Mouse (Mus musculus) fibroblast of lung, adult 2 months (primary cell): ENCODE data around the gene Zc3h12a.
A peak's percentile ranks its signal among the peaks of the same experiment; 100 is the strongest.

Experiments used
- DNase-seq: peaks from one replicate; pipeline ENCODE4 v3.0.0-alpha.2; 2011; ENCODE audit warnings: low read depth

Zc3h12a gene

DNA sequence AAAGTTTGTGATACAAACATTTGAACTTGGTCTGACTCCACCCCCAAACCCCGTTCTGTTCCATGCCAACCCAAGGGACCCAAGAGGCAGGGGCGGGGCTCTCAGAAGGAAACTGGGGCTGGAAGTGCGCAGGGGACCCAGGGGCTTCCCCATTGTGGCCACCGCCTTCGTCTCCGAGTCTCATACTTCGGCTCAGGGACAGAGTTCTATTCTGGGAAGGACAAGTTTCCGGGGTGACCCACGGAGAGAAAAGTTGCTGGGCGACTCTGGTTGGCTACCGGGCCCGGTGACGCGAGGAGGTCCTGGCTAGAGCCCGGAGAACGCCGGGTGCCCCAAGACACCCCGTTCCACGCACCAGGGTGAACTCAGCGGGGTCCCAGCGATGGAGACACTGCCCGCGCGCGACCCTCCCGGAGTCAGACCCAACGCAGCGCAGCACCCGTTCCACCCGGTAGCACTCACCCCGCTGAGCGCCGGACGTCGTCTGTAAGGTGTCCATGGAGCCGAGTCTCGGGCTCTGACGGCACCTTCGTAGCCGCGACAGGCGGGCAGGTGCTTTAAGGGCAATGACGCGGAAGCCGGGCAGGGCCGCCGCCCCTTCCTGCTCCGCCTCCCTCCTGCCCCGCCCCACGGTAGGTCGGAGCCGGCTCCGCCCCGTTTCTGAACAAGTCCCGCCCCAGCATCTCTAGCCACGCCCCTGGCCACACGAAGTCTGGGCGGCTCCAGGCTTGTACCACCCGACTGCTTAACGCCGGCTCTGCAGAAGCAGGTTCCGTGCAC, at the start of gene Zc3h12a:
Gene Zc3h12a (minus strand): TSS at position 536 of the 780 bp plus-strand sequence.
- DNase-seq, result peak; percentile 70

DNA sequence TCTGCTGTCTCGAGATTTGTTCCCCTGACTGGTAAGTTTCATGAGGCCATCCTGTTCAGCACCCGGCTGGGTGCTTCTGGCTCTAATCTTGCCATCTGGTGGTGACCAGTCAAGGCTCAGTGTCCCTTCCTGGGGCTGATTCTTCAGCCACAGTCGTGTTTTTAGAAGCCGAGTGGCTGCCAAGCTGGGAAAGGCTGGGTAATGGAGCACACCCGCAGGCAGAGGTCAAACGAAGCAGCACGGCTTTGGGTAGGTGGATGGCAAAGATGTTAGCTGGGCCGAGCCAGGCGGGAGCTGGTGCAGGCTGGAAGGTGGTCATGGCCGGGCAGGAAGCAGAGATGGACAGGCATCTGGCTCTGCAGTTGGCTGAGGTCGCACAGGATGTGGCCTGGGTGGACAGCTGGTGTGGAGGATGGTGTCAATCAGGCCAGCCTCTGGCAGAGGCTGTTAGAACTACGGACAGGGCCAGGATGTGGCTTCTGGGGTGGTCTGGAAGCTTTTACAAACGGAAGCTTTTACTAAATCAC, 49.1 kb upstream of the Zc3h12a start:
- no peak for DNase-seq

DNA sequence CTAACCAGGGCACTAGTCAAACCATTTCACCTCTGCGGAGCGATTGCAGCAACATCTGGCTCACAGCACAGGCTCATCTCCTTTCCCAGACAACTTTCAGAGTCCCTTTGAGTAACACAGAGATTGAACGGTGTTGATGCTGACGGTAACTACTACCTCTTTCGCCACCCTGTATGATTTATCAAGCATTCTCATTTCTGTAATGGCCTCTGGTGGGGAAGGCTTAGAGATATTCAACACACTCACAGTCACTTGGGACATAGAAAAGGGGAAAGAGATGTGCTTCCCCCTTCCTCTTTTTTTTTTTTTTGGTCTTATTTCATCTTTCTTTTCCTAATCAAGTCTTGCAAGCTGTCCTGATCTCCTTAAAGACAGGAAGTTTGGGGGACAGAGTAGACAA, 48.5 kb upstream of the Zc3h12a start:
- no peak for DNase-seq

DNA sequence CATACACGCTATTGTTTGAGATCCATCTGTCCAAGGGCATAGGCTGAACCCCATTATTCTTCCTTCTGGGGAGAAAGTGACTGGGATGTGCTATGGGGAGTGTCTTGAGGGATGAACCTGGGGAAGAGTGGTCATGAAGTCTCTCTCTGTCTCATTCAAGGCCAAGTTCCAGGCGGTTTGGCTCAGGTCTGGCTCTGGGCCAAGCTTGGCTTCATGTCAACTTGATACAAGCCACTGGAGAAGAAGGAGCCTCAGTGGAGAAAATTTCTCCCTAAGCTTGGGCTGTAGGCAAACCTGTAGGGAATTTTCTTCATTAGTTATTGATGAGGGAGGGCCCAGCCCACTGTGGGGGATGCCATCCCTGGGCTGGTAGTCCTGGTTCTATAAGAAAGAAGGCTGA, 48.0 kb upstream of the Zc3h12a start:
- DNase-seq, result no peak

DNA sequence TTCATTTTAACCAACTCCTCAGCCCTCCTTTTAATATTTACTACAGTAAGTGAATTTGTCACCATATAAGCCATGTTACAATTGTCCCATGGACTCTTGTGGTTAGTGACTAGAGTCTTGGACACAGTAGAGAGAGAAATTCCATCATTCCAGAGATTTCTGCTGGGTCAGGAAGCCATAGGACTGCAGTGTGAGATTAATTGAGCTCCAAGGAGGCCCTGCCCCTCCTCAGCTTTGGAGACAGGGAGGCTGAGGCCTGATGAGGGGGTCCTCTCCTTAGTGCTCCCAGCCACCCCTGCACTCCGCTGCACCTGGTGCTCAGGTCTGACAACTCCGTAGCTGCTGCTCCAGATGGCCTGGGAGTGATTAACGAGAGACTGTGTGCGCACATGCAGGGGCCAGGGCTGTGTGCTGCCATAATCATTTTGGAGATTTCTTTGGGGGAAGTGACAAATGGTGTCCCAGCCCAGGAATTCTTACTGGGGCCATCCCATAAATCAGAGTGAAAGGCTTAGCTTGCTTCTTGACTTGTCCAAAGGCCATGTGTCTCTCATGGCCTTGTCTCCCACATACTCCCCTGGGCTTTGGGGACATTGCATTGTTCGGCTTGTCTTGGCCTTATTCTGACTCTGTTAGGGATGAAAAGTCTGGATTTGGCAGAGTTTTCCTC, 47.0 kb upstream of the Zc3h12a start:
- no peak for DNase-seq

DNA sequence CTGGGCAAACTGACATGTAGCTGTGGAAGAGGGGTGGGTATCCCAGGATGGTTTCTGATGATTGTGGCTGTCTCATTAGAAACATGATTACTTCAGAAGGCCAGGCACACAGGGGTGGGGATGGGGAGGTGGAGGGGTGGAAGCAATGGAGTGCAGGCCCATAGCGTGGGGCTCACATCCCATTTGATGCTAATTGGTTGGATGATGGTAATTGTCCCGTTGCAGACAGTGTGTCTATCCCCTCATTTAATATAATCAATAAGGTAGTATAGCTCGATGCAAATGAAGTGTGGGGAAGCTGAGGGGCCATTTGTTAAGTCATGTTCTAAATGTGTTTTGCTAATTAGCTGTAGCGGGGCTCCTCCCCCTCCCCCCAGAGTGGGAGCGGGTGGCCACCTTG, 45.5 kb upstream of the Zc3h12a start:
- no peak for DNase-seq

DNA sequence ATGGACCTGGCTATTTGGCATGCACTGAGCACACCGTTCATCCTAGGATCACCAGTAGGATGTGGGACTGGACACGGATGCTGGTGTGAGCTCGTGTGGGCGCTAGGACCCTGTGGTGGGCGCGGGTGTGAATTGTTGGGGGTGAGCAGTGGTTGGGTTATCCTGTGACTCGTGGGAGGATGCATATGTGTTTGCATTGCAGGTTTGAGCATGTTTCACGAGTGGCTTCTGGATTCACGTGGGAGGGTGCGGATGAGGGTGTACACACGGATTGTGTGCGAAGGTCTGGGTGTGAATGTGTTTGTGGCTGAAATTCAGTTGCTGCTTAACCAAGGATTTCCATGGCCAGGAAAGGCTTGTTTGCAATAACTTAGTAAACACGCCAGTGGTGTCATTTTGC, 45.1 kb upstream of the Zc3h12a start:
- DNase-seq, result no peak

DNA sequence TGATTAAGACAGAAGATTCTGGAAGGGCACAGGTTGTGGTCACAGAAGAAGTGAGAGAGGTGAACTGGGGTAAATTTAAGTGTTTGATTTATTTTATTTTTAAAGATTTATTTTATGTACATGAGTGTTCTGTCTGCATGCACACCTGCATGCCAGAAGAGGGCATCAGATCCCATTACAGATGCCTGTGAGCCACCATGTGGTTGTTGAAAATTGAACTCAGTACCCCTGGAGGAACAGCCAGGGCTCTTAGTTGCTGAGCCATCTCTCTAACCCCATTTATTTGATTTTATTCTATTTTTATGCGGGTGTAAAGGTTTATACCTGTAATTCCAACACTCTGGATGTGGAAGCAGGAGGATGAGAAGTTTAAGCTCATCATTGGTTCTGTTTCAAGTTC, 40.1 kb upstream of the Zc3h12a start:
- DNase-seq, result no peak

DNA sequence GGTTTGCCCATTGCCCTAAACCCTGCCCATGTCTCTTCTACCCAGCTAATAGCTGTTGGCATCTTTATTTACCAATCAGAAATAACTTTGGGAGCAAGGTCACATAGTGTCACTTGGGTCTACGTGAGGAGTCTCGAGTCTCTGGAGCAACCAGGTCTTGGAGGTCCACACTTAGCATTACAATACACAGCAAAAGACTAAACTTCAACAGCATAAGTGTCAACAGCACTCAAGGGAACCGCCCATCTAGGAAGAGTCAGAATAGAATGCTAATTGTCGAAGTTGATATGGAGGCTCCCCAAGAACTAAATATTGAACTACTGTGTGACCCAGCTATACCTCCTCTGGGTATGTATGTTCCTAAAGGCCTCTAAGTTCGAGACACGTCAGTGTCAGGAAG, 37.2 kb upstream of the Zc3h12a start:
- DNase-seq, result no peak

DNA sequence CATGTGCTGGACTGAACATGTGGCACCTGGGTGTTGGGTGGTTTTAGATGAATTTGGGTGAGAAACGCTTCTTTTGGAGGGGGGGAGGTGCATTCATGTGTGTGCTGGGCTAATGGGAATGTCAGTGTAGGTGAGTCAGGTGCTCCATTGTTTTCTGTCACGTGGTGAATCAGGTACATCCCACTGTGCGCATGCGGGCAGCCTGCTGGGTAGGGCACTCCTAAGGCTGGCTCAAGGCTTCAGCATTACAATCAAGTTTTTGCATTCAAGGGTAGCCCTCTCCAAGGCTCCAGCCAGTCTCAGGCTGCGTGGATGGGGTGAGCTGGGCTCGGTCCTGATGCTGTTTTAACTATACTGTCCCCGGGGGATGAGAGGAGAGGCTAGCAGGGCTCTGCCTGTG, 35.1 kb upstream of the Zc3h12a start:
- no peak for DNase-seq

DNA sequence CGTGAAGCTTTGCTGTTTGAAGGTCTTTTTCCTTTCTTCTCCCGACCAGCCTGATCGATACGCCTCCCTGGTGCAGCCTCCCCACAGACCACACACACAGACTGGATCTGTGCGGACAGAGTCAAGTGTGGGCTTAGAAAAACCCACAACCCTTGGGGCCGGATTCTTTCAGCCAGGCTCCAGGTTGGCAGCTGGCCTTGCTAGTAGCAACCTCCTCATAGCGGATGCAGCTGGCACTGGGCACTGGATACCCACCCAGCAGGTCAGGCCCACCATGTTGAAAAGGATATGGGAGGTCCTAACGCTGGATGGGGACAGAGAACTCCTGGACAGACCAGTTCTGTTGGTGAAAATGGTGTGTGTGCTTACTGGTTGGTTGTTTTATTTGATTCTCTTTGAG, 33.8 kb upstream of the Zc3h12a start:
- DNase-seq, result no peak

DNA sequence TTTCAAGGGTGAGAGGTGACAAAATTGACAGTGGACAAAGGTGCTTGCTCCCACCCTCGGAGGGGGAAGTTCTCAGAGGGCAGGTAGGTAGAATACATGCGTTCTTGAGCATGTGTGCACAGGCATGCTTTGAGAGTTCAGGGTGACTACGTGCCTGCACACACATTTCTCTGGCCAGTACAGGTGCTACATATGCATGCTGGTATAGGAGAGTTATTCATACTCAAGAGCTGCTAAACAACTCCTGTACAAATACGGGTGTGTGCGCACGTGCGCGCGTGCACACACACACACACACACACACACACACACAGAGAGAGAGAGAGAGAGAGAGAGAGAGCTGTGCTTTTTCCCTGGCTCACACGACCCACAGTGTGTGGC, 33.3 kb upstream of the Zc3h12a start:
- no peak for DNase-seq

DNA sequence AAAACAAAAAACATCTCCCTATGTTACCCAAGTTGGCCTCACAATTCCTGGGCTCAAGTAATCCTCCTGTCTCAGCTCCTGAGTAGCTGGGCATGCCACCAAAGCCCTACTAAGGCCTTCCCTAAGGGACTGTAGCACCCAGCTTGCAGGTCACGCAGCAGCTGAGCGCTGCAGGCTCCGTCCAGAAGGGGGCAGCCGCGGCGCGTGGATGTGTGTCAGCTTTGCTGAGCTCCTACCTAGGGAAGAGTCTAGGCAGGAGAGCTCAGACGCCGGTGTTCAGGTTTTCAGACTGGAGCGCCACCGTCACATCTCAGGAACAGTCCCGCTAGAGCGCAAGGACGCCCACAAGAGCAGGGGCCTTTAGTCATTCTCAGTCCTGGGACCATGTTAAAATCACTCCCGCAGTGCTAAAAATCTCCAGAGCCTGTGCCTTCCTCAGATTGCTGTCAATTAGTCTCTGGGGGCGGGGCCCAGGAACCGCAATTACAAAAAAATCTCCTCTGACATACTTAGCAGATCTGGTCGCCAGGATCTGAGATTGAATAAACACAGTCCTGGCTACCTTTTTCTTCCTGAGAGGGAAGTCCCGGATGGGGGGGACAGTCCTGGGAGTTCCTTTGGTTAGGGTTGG, 32.8 kb upstream of the Zc3h12a start:
- peak; percentile 37 for DNase-seq

DNA sequence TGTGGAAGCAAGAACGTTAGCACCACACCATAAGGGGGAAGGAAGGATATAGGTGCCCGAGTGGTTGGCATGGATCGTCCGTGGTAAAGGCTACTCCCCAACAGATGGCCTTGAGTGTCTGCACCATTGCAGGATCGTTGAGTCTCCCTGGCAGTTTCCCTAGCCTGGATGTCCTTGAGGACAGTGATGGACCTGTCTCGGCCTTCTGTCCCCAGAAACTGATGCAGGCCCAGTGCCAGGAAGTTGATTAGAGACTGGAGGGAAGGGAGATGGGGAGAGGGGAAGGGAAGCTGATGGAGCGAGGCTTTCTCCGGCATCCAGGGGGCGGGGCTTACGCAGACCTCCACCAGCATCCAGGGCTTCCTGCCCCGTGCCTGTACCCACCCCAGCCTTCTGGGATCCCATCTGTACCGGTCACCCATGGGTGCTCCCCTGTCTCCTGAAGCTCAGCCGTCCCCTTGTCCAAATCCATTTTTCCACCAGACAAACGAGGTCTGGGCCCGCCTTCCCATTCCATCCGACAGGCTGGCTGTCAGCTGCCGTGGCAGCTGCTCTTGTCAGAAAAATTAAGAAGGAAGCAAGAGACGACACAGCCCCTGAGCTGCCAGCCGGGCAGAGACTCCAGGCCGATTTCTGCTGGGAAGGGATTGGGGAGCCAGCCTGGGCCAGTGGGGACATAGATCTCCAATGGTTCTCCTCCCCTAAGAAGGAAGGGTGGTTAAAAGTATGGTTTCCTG, 31.1 kb upstream of the Zc3h12a start:
- DNase-seq, result no peak

DNA sequence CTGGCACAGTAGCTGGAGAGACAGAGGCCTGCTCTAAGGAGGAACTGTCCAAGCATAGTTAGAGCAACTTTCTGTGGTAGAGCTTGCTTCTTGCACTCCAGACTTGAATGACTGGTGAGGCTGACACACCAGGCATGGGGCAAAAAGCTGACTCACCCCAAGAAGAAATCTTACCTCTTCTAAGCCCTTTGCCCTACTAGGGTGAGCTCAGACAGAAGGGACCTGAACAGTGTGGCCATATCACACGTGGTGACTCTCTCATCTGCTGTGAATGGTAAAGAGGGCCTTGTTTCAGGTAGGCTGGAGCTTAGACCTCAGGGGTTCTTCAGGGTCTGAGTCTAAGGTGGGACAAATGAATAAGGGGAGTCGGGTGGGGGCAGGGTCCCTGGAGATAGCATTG, 30.4 kb upstream of the Zc3h12a start:
- DNase-seq, result no peak

DNA sequence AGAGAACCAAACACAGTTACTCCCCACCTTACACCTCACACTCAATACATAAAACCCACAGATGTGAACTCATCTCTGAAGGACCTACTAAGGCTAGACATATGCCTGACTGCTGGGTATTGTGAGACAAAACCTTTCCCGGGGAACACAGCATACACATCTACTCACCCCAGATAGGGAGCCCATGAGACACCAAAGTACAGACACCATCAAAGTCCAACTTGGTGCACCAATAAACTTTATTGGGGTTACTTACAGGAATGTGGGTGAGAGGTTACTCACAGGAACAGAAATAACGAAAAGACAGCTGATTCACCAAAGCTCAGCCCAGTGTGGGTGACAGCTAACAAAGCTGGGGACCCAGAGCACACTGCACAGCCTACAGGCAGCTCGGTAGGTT, 29.7 kb upstream of the Zc3h12a start:
- DNase-seq, result no peak

DNA sequence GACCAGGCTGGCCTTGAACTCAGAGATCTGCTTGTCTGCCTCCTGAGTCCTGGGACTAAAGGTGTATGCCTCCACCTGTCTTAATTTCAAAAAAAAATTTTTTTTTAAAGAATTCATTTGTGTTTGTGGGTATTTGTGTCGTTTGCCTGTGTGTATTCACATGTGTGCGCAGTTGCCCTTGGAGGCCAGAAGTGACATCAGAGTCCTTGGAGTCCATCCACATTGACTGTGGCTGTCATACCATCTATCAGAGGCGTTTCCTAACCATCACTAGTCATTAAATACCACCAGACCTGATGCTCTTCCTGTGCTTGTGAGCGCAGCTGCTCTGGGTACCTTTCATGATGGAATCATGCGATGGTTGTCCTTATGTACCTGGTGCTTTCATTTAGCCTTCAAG, 28.0 kb upstream of the Zc3h12a start:
- DNase-seq, result no peak

DNA sequence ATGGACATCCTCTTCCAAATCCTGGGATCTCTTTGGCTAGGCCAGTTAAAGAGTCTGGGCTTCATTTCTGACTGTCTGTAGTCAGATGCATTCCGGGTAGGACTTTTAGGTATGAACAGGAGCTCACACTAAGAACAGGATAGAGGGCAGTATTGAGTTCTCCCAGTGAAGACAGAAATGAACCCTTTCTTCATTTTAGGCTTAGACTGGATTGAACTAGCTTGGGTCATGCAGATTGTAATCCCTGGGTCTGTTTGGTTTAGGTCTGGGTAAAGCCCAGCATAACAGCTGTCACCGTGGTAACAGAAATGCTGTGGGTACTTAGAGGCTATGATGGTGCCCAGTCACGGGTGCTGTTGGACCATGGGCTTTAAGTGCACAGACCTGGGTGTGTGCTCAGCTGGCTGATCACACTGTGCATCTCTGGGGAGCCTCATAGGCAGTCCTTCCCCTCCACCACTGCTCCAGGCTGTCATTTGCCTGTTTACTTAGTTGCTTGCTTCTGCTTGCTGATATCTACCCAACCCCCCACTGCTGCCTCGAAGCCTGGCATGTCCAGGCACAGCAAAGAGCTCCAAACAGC, 26.1 kb upstream of the Zc3h12a start:
- no peak for DNase-seq

DNA sequence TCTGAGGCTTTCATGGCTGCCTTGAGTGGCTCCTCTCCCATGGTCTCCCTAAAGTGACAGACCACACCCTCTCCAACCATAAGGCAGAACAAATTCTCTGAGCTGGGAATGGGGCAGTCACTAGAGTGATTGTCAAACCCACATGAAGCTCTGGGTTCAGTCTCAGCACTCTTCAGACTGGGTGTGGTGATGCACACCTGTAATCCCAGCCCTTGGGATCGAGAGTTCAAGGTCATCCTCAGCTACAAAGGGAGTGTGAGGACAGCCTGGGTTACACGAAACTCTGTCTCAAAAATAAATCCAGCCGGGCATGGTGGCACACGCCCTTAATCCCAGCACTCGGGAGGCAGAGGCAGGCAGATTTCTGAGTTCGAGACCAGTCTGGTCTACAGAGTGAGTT, 24.8 kb upstream of the Zc3h12a start:
- DNase-seq, result no peak

DNA sequence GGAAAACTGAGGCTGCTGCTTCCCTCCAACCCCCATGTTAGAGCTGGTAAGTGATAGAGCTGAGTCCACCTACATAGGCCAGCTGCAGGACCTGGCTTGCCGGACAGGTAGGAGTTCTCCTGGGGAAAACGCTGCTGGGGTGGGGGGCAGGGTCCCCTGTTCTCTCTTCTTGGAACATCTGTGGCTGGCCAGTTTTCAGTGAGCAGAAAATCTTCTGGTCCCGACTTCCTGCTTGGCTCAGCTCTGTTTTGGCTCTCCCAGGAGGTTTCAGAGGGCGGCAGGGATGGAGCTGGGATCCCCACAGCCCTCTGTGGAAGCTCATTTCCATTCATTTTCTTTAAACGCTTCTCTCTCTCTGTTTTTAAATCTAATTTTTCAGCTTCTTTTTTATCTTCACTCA, 21.8 kb upstream of the Zc3h12a start:
- DNase-seq, result no peak

DNA sequence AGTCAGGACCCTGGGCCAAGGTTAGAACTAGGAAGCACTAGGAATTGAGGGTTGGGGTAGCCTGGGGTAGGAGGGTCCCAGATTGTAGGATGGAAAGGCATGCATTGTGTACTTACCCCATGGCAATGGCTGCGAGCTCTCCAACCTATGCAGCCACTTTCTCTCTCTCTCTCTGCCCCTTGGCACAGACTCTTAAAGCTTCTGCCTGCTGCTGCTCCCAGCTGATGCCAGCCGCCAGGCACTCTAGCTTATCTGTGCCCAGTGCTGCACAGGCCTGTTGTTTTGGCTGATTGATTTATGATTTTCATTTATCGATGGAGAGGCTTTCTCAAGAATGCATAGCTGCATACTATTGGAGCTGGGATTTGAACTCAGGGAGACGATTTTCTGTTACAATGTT, 20.3 kb upstream of the Zc3h12a start:
- DNase-seq, result no peak

DNA sequence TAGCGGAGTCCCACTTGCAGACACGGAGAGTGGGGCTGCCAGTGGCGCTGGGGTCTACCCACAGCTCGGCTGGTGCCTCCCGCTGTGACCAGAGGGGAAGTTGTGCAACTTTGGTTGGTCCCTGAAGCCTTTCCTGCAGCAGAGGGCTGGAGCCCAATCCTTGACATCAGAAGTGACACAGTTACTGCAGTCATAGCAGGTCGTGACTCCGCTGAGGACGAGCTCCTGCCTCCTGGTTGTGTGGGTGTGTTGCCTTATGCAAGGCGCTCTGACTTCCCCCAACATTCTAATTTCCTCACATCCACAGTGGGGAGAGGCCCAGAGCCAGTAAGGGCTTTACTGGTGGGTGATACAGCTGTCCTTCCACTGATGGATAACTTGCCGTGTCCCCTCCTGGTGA, 17.6 kb upstream of the Zc3h12a start:
- DNase-seq, result no peak
